Mouse (Mus musculus) liver, embryonic 16.5 days (tissue): ENCODE data around the gene Fam243. TPM values are rescaled to one million over a fixed set of nuclear protein-coding genes. Genes with fewer than 3 reads are reported as not detected.

Experiments used
- ATAC-seq: fragments of 200-750 bp; cut with Nextera tagmentation; 2 replicates; pipeline ENCODE4 v1.8.0; 2017; ENCODE audit warnings: low read depth, mild to moderate bottlenecking, moderate number of reproducible peaks, moderate library complexity
- H3K27ac ChIP-seq: fragments of 300-500 bp; sonication (generic); 2 replicates; pipeline ENCODE4 v1.5.1; 2014; ENCODE audit warnings: mild to moderate bottlenecking, low read length
- H3K27me3 ChIP-seq: fragments of 300-500 bp; sonication (generic); 2 replicates; pipeline ENCODE4 v1.6.1; 2014; ENCODE audit warnings: low read depth, low read length, mixed read lengths; ENCODE audit not compliant: control insufficient read depth, insufficient read depth
- H3K36me3 ChIP-seq: fragments of 300-500 bp; sonication (generic); 2 replicates; pipeline ENCODE4 v1.6.1; 2014; ENCODE audit warnings: mild to moderate bottlenecking; ENCODE audit not compliant: control insufficient read depth, insufficient read depth
- H3K4me1 ChIP-seq: fragments of 300-500 bp; sonication (generic); 2 replicates; pipeline ENCODE4 v1.6.1; 2014; ENCODE audit warnings: low read depth, low read length, mixed read lengths; ENCODE audit not compliant: control insufficient read depth
- H3K4me2 ChIP-seq: fragments of 300-500 bp; sonication (generic); 2 replicates; pipeline ENCODE4 v1.6.1; 2014; ENCODE audit warnings: low read depth, low read length, mixed read lengths
- H3K4me3 ChIP-seq: fragments of 300-500 bp; sonication (generic); 2 replicates; pipeline ENCODE4 v1.5.1; 2014; ENCODE audit warnings: low read depth, mild to moderate bottlenecking, low read length
- H3K9ac ChIP-seq: fragments of 300-500 bp; sonication (generic); 2 replicates; pipeline ENCODE4 v1.6.1; 2014; ENCODE audit warnings: low read depth, low read length
- H3K9me3 ChIP-seq: fragments of 300-500 bp; sonication (generic); replicated peaks from 2 replicates; pipeline ENCODE4 v1.6.1; 2016; ENCODE audit warnings: low read length; ENCODE audit not compliant: control insufficient read depth
- WGBS: fragments of 180-500 bp; shearing (Covaris S2); extraction: QIAGEN DNeasy Blood & Tissue Kit; methylation state at CpG from one replicate; pipeline ENCODE4 v1.1.7; 2014; ENCODE audit not compliant: insufficient replicate concordance; 5-methylcytosine and 5-hydroxymethylcytosine counted together
- polyA plus RNA-seq: library from polyadenylated mRNA; unstranded; fragments of >200 nt; fragmentation: Nextera tagmentation; extraction: Ambion mirVana; gene quantifications from 2 replicates; pipeline ENCODE4 v1.2.1, GENCODE M21; 2015

Fam243 gene
- polyA plus RNA-seq, 1 experiment from 2014 or later, result not detected

DNA sequence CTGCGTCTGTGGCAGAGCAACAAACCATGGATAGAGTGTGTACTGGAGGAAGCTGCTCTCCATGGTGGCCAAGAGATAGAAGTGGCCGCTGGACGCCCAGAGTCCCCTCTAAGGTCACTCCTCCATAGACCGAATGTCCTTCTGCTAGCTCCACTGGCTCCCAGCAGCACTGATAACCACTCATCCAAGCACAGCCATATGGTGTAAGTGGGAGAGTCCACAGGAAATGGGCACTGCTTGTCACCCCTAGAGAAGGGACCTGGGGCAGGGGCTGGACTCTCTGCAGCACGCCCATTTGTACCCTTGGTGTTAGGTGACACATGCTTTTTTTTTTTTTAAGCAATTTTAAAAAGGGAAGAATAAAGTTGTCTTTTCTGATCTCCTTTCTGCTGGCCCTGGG, 9.7 kb upstream of the Fam243 start:
- no peaks in the 10 kb centered on the region for H3K36me3 ChIP-seq
- 44% methylated on average over 5 of the region's 5 CpGs for whole genome bisulfite sequencing
- no peak overlapping the region for H3K9ac ChIP-seq
- no peak overlapping the region for H3K27ac ChIP-seq
- no peaks in the 10 kb centered on the region for H3K4me1 ChIP-seq
- no peaks in the 10 kb centered on the region for H3K9me3 ChIP-seq
- ATAC-seq, result peak; percentile 35; the same call in 1 of the 2 replicates
- H3K4me2 ChIP-seq, result no peak overlapping the region
- no peak overlapping the region for H3K4me3 ChIP-seq
- no peaks in the 10 kb centered on the region for H3K27me3 ChIP-seq

DNA sequence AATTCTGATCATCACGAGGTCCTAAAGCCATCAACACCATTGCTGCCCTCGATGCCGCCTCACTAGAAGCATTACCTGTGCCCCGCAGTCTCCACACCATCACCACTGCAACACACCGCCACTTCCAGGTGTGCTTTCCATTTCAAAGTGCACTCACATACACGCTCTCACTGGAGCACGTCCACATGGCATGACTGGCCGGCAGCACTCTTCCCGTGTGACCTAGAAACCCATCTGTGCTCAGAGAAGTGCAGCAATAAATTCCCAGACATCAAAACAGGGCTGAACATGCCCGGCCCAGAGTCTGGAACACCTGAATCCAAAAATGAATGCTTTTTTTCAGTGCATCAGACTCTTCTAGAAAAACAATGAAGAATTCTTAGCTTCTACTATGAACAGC, 6.7 kb upstream of the Fam243 start:
- no peaks in the 10 kb centered on the region for H3K9me3 ChIP-seq
- H3K27ac ChIP-seq, result no peak overlapping the region
- no peaks in the 10 kb centered on the region for H3K4me1 ChIP-seq
- H3K4me3 ChIP-seq, result no peak overlapping the region
- no peak for ATAC-seq
- WGBS, result 70% methylated on average over 10 of the region's 10 CpGs
- H3K4me2 ChIP-seq, result no peak overlapping the region
- H3K9ac ChIP-seq, result no peak overlapping the region
- no peaks in the 10 kb centered on the region for H3K27me3 ChIP-seq
- no peaks in the 10 kb centered on the region for H3K36me3 ChIP-seq

DNA sequence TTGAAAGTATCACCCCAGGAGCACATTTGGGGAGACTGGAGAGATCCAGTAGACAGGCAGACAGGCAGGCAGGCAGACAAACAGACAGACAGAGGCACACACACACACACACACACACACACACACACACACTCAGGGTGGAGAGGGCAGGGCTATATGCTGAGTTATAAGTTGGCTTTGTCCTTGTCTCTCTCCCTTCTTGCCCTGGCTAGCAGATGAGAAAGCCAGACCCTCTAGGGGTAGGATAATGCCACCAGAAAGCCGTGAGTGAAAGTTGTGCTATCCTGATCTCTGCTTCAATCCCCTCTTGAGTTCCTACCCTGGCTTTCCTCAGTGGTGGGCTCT, 3.8 kb upstream of the Fam243 start:
- Histone ChIP-seq H3K9ac (no peak overlapping the region), H3K36me3 (no peaks in the 10 kb centered on the region), H3K9me3 (no peaks in the 10 kb centered on the region), H3K4me1 (no peaks in the 10 kb centered on the region), H3K4me3 (no peak overlapping the region), H3K27ac (no peak overlapping the region), H3K4me2 (no peak overlapping the region), H3K27me3 (no peaks in the 10 kb centered on the region)
- ATAC-seq, result no peak
- 50% methylated on average over 1 of the region's 1 CpGs for WGBS

DNA sequence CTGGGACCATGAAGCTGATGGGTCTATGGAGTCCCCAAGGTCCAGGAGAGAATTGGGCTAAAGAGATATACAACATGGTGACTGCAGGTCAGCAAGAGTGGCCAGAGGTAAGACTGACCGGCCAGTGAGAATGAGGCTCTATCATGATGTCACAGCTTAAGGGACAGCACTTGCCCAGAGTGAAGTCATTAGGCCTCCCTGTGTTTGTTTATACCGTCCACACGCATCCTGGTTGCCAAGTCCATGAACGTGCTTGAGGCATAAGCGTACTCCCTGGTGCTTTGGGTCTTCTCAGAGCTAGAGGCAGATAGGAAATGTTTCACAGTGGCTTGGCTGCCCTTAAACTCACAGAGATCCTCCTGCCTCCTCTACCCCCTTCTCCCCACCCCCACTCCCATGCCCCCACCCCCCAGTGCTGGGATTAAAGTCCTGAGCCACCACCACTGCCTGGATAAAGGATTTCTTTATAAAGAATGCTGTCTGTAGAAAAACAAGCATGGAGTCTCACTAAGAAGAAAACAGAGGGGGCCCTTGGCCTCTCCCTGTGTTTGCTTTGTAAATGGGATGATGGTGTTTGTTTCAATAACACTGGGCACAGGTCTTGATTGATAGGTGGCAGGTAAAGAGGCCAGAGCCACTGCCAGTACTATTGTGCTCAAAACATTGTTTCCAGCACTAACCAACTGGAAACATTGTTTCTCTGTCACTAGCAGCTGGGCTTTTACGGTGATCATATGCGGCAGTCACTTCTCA, 3.2 kb upstream of the Fam243 start:
- no peak for ATAC-seq

DNA sequence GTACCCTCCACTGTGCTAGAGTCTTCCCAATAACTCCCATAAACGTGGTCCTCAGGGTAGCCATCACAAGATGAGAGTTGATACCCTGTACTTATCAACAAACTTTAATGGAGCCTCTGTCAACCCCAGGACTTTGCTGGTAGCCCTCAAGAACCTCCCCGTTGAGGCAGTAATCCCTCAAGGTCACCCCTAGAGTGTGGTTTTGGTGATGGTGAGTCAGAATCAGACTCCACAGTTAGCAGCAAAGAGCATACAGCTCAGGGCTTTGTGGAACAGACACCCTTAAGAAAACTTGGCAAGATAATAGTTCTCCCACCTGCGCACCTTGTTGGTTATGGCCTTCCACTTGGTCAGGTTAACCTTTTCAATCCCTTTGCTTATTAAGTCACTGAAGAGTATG, 880 bp downstream of the Fam243 start:
- no peaks in the 10 kb centered on the region for H3K4me1 ChIP-seq
- H3K27me3 ChIP-seq, result no peaks in the 10 kb centered on the region
- 58% methylated on average over 3 of the region's 3 CpGs for WGBS
- no peaks in the 10 kb centered on the region for H3K36me3 ChIP-seq
- no peak overlapping the region for H3K9ac ChIP-seq
- H3K9me3 ChIP-seq, result no peaks in the 10 kb centered on the region
- ATAC-seq, result no peak
- no peak overlapping the region for H3K27ac ChIP-seq
- no peak overlapping the region for H3K4me2 ChIP-seq
- no peak overlapping the region for H3K4me3 ChIP-seq

More for the DNA sequence above, 3.2 kb upstream of the Fam243 start:
- Histone ChIP-seq H3K27me3 (no peaks in the 10 kb centered on the region), H3K9me3 (no peaks in the 10 kb centered on the region), H3K4me1 (no peaks in the 10 kb centered on the region), H3K9ac (no peak overlapping the region), H3K27ac (no peak overlapping the region), H3K4me3 (no peak overlapping the region), H3K4me2 (no peak overlapping the region), H3K36me3 (no peaks in the 10 kb centered on the region)
- WGBS, result 56% methylated on average over 7 of the region's 7 CpGs

DNA sequence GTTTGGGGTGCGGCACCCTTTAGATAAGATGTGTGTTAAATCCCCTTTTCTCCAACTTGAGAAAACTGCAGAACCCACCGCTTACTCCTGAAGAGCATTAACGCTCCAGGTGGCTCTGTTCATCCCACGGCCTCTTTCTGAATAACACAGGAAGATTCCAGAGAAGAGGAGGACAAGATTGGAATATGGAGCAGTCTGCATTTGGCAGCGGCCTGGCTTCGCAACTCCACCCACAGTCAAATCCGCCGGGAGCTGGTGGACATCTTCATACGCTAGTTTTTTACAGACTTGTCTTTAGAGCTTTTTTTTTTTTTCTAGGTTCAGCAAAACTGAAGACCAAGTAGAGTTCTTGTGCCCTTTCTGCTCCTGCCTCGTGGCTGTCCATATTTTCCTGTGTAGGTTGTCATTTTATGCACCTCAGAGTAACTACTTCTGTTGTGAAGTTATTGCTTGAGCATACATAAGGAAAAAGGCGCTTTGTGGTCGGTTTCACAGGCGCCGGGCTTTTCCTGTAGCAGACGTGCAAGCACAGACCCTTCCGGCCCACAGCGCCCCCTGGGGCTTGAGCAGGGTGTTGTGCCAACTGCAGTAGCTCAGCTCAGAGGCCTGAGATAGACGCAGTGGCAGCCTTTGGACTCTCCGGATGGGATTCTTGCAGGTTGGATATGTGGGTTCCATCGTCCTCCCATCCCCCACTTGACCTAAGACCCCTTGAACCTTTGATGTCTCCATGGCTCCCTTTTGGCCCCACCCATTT, 1.7 kb downstream of the Fam243 start:
- H3K4me3 ChIP-seq, result no peak overlapping the region
- H3K4me2 ChIP-seq, result no peak overlapping the region
- 41% methylated on average over 20 of the region's 20 CpGs for whole genome bisulfite sequencing
- no peaks in the 10 kb centered on the region for H3K27me3 ChIP-seq
- ATAC-seq, result no peak
- no peaks in the 10 kb centered on the region for H3K36me3 ChIP-seq
- no peaks in the 10 kb centered on the region for H3K9me3 ChIP-seq
- no peaks in the 10 kb centered on the region for H3K4me1 ChIP-seq
- H3K27ac ChIP-seq, result no peak overlapping the region
- H3K9ac ChIP-seq, result no peak overlapping the region

DNA sequence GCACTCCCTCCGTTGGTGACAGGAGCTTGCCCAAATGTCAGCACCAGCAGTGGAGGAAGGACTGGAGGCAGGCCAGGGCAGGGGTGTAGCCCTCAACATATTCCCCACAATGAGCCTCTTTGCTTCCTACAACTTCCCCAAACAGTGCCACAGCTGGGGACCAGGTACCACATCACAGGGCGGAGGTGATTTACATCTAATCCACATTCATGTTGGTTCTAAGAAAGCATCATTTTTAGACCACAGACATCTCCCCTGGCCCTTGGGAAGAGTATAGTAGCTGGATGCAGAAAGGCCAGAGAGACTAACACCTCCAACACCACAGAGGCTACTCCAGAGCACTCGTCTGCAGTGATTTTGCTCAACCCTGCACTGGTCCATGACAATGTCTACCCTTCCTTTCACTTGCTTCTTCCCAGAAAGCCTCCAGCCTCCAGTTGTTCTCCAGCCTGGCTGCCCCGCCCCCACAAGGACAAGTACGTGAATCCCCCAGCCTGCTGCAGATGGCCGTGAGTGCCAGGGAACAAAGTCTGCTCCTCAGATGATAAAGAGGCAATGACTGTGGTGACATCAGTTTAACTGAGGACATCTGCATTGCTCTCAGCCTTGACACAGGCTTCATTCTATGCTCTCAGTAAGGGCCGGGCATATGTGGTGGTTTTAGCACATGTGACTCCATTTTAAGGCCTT, 5.0 kb downstream of the Fam243 start:
- Histone ChIP-seq H3K4me3 (no peak overlapping the region), H3K36me3 (no peaks in the 10 kb centered on the region; the same call in 1 of the 2 replicates), H3K27ac (no peak overlapping the region), H3K27me3 (no peaks in the 10 kb centered on the region), H3K4me2 (no peak overlapping the region), H3K4me1 (no peaks in the 10 kb centered on the region), H3K9me3 (no peaks in the 10 kb centered on the region), H3K9ac (no peak overlapping the region)
- 52% methylated on average over 7 of the region's 7 CpGs for WGBS
- ATAC-seq, result no peak

DNA sequence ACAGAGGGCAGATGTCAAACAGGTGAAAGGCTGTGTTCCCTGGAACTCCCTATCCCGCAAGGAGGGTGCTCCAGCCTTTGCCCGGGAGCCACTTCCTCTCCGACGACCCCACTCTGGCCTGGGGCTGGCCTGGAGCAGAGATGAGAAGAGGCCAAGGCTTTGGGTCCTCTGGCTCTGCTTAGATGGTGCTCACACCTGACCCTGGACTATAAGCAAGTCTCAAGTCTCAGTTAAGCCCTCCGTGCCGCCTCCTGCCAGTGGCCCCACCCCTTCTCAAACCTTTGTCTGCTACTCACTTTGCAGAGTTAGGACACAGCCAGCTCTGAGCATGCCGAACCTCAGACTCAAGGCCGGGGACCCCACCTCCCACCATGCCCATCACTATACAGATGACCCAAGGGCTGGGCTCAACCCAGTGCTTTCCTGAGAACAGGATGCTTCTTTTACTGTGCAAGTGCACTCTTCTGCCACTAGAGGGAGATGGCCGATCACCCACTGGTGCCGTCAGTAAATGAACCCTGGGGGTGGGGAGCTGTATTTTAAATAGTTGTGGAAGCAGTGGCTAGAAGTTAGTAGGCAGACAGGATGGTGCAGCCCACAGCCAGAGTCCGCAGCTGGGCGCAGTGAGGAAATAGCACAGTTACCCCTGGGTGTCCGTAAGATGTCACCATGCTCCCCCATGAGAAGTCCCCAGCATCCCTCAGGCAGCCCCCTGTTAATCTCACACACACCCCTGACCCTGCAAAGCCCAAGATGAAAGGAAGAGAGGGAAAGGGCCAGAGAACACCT, 7.1 kb downstream of the Fam243 start:
- H3K27me3 ChIP-seq, result no peaks in the 10 kb centered on the region
- H3K9me3 ChIP-seq, result no peaks in the 10 kb centered on the region
- no peaks in the 10 kb centered on the region; the same call in 1 of the 2 replicates for H3K36me3 ChIP-seq
- no peak overlapping the region for H3K4me3 ChIP-seq
- H3K9ac ChIP-seq, result no peak overlapping the region
- no peak overlapping the region for H3K27ac ChIP-seq
- no peaks in the 10 kb centered on the region for H3K4me1 ChIP-seq
- peak; percentile 43; the same call in 1 of the 2 replicates for ATAC-seq
- no peak overlapping the region for H3K4me2 ChIP-seq
- 41% methylated on average over 13 of the region's 13 CpGs for WGBS
